Mouse (Mus musculus) CH12.LX (cell line): ENCODE measurements around the gene Acta1. TPM values are rescaled to one million over a fixed set of nuclear protein-coding genes. Genes with fewer than 3 reads are reported as not detected.

Experiments
- DNase-seq: peaks from one replicate; pipeline ENCODE4 v3.0.0-alpha.2; 2013; ENCODE audit errors: extremely low read depth
- H3K27ac ChIP-seq: 2 replicates; pipeline ENCODE4 v1.5.1; 2012; ENCODE audit warnings: low read depth, mild to moderate bottlenecking, control low read depth, moderate library complexity; ENCODE audit not compliant: insufficient read depth
- H3K27me3 ChIP-seq: replicated peaks from 2 replicates; pipeline ENCODE3; 2012; ENCODE audit warnings: inconsistent platforms
- H3K36me3 ChIP-seq, 2 experiments: replicated peaks in 1 of 2; 2 replicates each; pipeline versions ENCODE3 to v1.6.1; 2012; ENCODE audit warnings: inconsistent platforms in 1 of 2, low read length in 1 of 2, mild to moderate bottlenecking in 1 of 2, mixed read lengths in 1 of 2, moderate library complexity in 1 of 2; ENCODE audit not compliant: control insufficient read depth in 1 of 2, insufficient read depth in 1 of 2
- H3K4me1 ChIP-seq, 2 experiments: 2 replicates each; pipeline ENCODE4 v1.6.1; 2012; ENCODE audit warnings: inconsistent platforms in 1 of 2, moderate library complexity in 1 of 2; ENCODE audit not compliant: insufficient read depth in 2 of 2, control insufficient read depth in 1 of 2
- H3K4me2 ChIP-seq: 2 replicates; pipeline ENCODE4 v1.6.1; 2012; ENCODE audit warnings: low read depth, mild to moderate bottlenecking, control low read depth; ENCODE audit not compliant: poor library complexity, insufficient read depth, severe bottlenecking
- H3K4me3 ChIP-seq, 3 experiments: fragments of 150-350 bp in 1 of 3; sonication (generic) in 1 of 3; replicated peaks in 1 of 3; 2 replicates each; pipeline versions ENCODE3 to v1.5.1; 2011 to 2012; ENCODE audit warnings: low read depth in 2 of 3, low read length in 2 of 3, mild to moderate bottlenecking in 2 of 3, moderate library complexity in 2 of 3, control low read depth in 1 of 3, improper control_type of control experiment in 1 of 3, inconsistent platforms in 1 of 3, mixed read lengths in 1 of 3; ENCODE audit not compliant: poor library complexity in 1 of 3
- H3K79me2 ChIP-seq: replicated peaks from 2 replicates; pipeline ENCODE4 v1.6.1; 2012; ENCODE audit warnings: mild to moderate bottlenecking, moderate library complexity; ENCODE audit not compliant: control insufficient read depth, poor library complexity, insufficient read depth, severe bottlenecking; ENCODE audit errors: extremely low read depth
- H3K9ac ChIP-seq: 2 replicates; pipeline ENCODE4 v1.6.1; 2012; ENCODE audit warnings: low read depth, mild to moderate bottlenecking, control low read depth, moderate library complexity; ENCODE audit not compliant: insufficient read depth
- H3K9me3 ChIP-seq: replicated peaks from 2 replicates; pipeline ENCODE3; 2012; ENCODE audit warnings: low read length, inconsistent platforms, mixed read lengths
- BHLHE40 ChIP-seq: IDR thresholded peaks from 2 replicates; pipeline ENCODE4 v1.6.1; 2011; ENCODE audit warnings: mild to moderate bottlenecking, low read depth, low read length, improper control_type of control experiment
- EP300 ChIP-seq: IDR thresholded peaks from 2 replicates; pipeline ENCODE4 v1.6.1; 2011; ENCODE audit warnings: low read length, improper control_type of control experiment
- ETS1 ChIP-seq: conservative IDR thresholded peaks from 2 replicates; pipeline ENCODE4 v1.6.1; 2012; ENCODE audit warnings: low read depth, mild to moderate bottlenecking, inconsistent platforms, low read length, improper control_type of control experiment, moderate library complexity
- IRF4 ChIP-seq: IDR thresholded peaks from 2 replicates; pipeline ENCODE4 v1.6.1; 2014; ENCODE audit warnings: low read depth, mild to moderate bottlenecking, inconsistent platforms, low read length, improper control_type of control experiment
- JUN ChIP-seq: IDR thresholded peaks from 2 replicates; pipeline ENCODE4 v1.6.1; 2011; ENCODE audit warnings: low read depth, mild to moderate bottlenecking, low read length, improper control_type of control experiment, moderate library complexity; ENCODE audit not compliant: insufficient read depth
- KAT2A ChIP-seq: IDR thresholded peaks from 2 replicates; pipeline ENCODE4 v1.6.1; 2012; ENCODE audit warnings: low read length, improper control_type of control experiment, inconsistent platforms; ENCODE audit not compliant: insufficient replicate concordance
- MAX ChIP-seq: IDR thresholded peaks from 2 replicates; pipeline ENCODE4 v1.6.1; 2011; ENCODE audit warnings: low read length, improper control_type of control experiment
- MXI1 ChIP-seq: IDR thresholded peaks from 2 replicates; pipeline ENCODE4 v1.6.1; 2011; ENCODE audit warnings: mild to moderate bottlenecking, low read depth, low read length, improper control_type of control experiment
- MYC ChIP-seq: IDR thresholded peaks from 2 replicates; pipeline ENCODE4 v1.6.1; 2011; ENCODE audit warnings: low read depth, mild to moderate bottlenecking, improper control_type of control experiment, low read length
- NELFE ChIP-seq: IDR thresholded peaks from 2 replicates; pipeline ENCODE4 v1.6.1; 2011; ENCODE audit warnings: low read depth, low read length, improper control_type of control experiment
- POLR2AphosphoS2 ChIP-seq: IDR thresholded peaks from 2 replicates; pipeline ENCODE4 v1.6.1; 2011; ENCODE audit warnings: low read depth, low read length, improper control_type of control experiment
- RAD21 ChIP-seq: IDR thresholded peaks from 2 replicates; pipeline ENCODE4 v1.6.1; 2011; ENCODE audit warnings: low read depth, mild to moderate bottlenecking, low read length, improper control_type of control experiment, moderate library complexity
- RCOR1 ChIP-seq: conservative IDR thresholded peaks from 2 replicates; pipeline ENCODE4 v1.6.1; 2012; ENCODE audit warnings: low read depth, mild to moderate bottlenecking, inconsistent platforms, low read length, improper control_type of control experiment
- SIN3A ChIP-seq: IDR thresholded peaks from 2 replicates; pipeline ENCODE4 v1.6.1; 2012; ENCODE audit warnings: low read length, improper control_type of control experiment, inconsistent platforms
- SMC3 ChIP-seq: IDR thresholded peaks from 2 replicates; pipeline ENCODE4 v1.6.1; 2011; ENCODE audit warnings: low read depth, low read length, improper control_type of control experiment
- TCF12 ChIP-seq: IDR thresholded peaks from 2 replicates; pipeline ENCODE4 v1.6.1; 2014; ENCODE audit warnings: low read depth, mild to moderate bottlenecking, inconsistent platforms, low read length, improper control_type of control experiment
- UBTF ChIP-seq: IDR thresholded peaks from 2 replicates; pipeline ENCODE4 v1.6.1; 2012; ENCODE audit warnings: low read depth, mild to moderate bottlenecking, inconsistent platforms, low read length, improper control_type of control experiment, moderate library complexity
- USF1 ChIP-seq: IDR thresholded peaks from 2 replicates; pipeline ENCODE4 v1.6.1; 2014; ENCODE audit warnings: low read depth, mild to moderate bottlenecking, inconsistent platforms, low read length, improper control_type of control experiment
- USF2 ChIP-seq: conservative IDR thresholded peaks from 2 replicates; pipeline ENCODE4 v1.6.1; 2011; ENCODE audit warnings: low read depth, low read length, improper control_type of control experiment
- ZMIZ1 ChIP-seq: IDR thresholded peaks from 2 replicates; pipeline ENCODE4 v1.6.1; 2012; ENCODE audit warnings: low read depth, mild to moderate bottlenecking, inconsistent platforms, low read length, improper control_type of control experiment
- ZNF384 ChIP-seq: IDR thresholded peaks from 2 replicates; pipeline ENCODE4 v1.6.1; 2012; ENCODE audit warnings: low read depth, low read length, improper control_type of control experiment, inconsistent platforms
- dilution Hi-C: fragments of 300-500 bp; cut with MboI; formaldehyde crosslinking; loops from 2 replicates; pipeline ENCODE4 v1.14.3; 2020; ENCODE audit warnings: low sequenced_read_pairs; ENCODE audit not compliant: extremely low pct_unique_long_range_greater_than_20kb, extremely low pct_ligation_motif_present
- in situ Hi-C: fragments of 300-500 bp; cut with MboI; formaldehyde crosslinking; loops from 3 replicates; pipeline ENCODE4 v1.14.3; 2019; ENCODE audit warnings: low sequenced_read_pairs, low pct_ligation_motif_present, low pct_unique_long_range_greater_than_20kb, mixed read lengths
- polyA plus RNA-seq: library from polyadenylated mRNA; unstranded; fragments of >175 nt; gene quantifications from 2 replicates; pipeline ENCODE4 v1.2.1, GENCODE M21; 2012; ENCODE audit warnings: low read depth; ENCODE audit not compliant: insufficient read length
- total RNA-seq, 2 experiments: library from RNA; depleted of rRNA; stranded (reverse); fragments of 300-350 nt in 1 of 2; fragments of >200 nt in 1 of 2; gene quantifications; 2 replicates each; pipeline ENCODE4 v1.2.3; 2012 to 2014

Acta1 gene
- total and polyA plus RNA-seq, 3 experiments: 0.27 TPM; not detected in 2

DNA sequence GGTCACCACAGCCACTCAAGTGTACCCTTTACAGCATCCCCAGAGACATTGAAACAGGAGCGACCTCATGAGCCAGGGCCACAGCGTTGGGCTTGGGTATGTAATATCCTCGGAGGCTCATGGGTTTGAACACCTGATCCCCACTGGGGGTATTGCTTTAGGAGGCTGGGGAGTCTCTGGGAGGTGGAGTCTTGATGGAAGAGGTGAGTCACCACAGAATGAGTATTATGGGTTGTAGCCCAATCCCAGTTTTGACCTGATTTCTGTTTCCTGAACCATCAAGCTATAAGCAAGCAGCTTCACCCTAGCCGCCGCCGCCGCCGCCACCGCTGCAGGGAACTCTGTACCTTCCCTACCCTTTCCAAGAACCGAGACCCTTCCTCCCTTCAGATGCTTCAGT is 48.6 kb downstream of the Acta1 start:
- in situ Hi-C loops: no loop called here

DNA sequence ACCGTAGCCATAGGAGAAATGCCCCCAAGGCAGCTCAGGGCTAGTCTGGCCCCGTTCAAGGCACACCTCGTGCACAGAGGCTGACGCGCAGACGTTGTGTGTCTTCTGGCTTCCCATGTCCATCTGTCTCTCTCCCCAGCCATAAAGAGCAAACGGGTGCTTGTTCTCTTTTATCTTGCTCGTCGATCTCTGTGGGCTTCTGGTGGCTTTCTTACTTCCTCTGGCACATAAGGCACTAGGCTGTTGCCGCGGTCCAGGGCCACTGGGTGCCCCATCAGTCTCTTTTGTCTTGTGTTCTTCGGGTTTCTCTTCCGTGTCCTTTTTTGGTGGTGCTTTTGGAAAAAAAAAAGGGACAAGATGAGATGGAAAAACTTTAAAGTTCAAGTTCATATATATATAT is 49.4 kb downstream of the Acta1 start:
- Histone ChIP-seq H3K36me3 (peaks cover 5 to 50% of the 10 kb centered on the region in 2 experiments), H3K4me3 (no peak overlapping the region), H3K27me3 (no peaks in the 10 kb centered on the region), H3K27ac (no peak overlapping the region), H3K4me2 (no peak overlapping the region), H3K9me3 (no peaks in the 10 kb centered on the region), H3K4me1 (peaks cover 3 to 29% of the 10 kb centered on the region in 2 experiments; a peak in 3 of 4 replicates), H3K9ac (no peak overlapping the region), H3K79me2 (peaks cover 5% of the 10 kb centered on the region; the same call in 1 of the 2 replicates)
- dilution Hi-C loops: no loop called here
- DNase-seq: no peak
- in situ Hi-C loops: no loop called here
- TF ChIP-seq RCOR1 (no peak), USF2 (no peak), JUN (no peak), KAT2A (no peak), SIN3A (no peak), ZMIZ1 (no peak), ZNF384 (no peak), MYC (no peak)

More for the DNA sequence above, 48.6 kb downstream of the Acta1 start:
- no peak overlapping the region for H3K4me2 ChIP-seq
- DNase-seq: no peak
- peaks cover 3 to 38% of the 10 kb centered on the region in 2 experiments; a peak in 3 of 4 replicates for H3K4me1 ChIP-seq
- H3K9ac ChIP-seq: no peak overlapping the region
- H3K36me3 ChIP-seq: peaks cover 5 to 44% of the 10 kb centered on the region in 2 experiments
- H3K79me2 ChIP-seq: peaks cover 10% of the 10 kb centered on the region; the same call in 1 of the 2 replicates
- TF ChIP-seq BHLHE40 (no peak), POLR2AphosphoS2 (no peak), EP300 (no peak), MXI1 (no peak), IRF4 (no peak), ETS1 (no peak), USF1 (no peak), UBTF (no peak), SMC3 (no peak), SIN3A (no peak), NELFE (no peak), RAD21 (no peak), JUN (no peak), RCOR1 (no peak), TCF12 (no peak), MAX (no peak)
- no peak overlapping the region for H3K27ac ChIP-seq
- H3K4me3 ChIP-seq: no peak overlapping the region
- dilution Hi-C loops: no loop called here
- no peaks in the 10 kb centered on the region for H3K27me3 ChIP-seq
- H3K9me3 ChIP-seq: no peaks in the 10 kb centered on the region
